Mouse (Mus musculus) left cerebral cortex, postnatal 14 days (tissue): ENCODE measurements at regions not wholly inside any gene's neighbourhood (a gene's known extent, or its start where the extent isn't known, plus 50 kb on each side); places are given as distances from the start of the nearest gene placed in this dataset.

ENCODE experiments used
- DNase-seq, 2 experiments: peaks; one replicate each; pipeline ENCODE4 v3.0.0; 2021 to 2022; ENCODE audit warnings: low spot score in 2 of 2, mixed read lengths in 1 of 2
- intact Hi-C: fragments of 180-260 bp; cut with DNase I; formaldehyde crosslinking; loops from one replicate; pipeline ENCODE4 v1.15.1; 2025

GRCm38 (mm10) chr13:48017649-48018048 lies 243.4 kb upstream of the Id4 start:
- intact Hi-C loops, result no loop called here
- DNase-seq, result no peak

- intact Hi-C loops, result no loop called here
- DNase-seq, result no peak
Observed at GRCm38 (mm10) chr13:48018606-48019005, 242.4 kb upstream of the Id4 start.

- intact Hi-C loops, result no loop called here
- no peak for DNase-seq
Observed at GRCm38 (mm10) chr13:48022958-48023615, 237.9 kb upstream of the Id4 start.

- intact Hi-C loops, result no loop called here
- DNase-seq, result peak; percentile 59 to 77
Observed at GRCm38 (mm10) chr13:48027775-48028489, 233.1 kb upstream of the Id4 start.

GRCm38 (mm10) chr13:48031491-48031890 lies 229.5 kb upstream of the Id4 start:
- intact Hi-C loops, result no loop called here
- DNase-seq, result no peak

GRCm38 (mm10) chr13:48042172-48042571 lies 218.9 kb upstream of the Id4 start:
- DNase-seq, result no peak
- intact Hi-C loops, result no loop called here

GRCm38 (mm10) chr13:48042572-48042971 lies 218.5 kb upstream of the Id4 start:
- intact Hi-C loops, result no loop called here
- DNase-seq, result no peak

GRCm38 (mm10) chr13:48046201-48046750 lies 214.8 kb upstream of the Id4 start:
- no peak for DNase-seq
- intact Hi-C loops, result no loop called here

GRCm38 (mm10) chr13:48049796-48050195 lies 211.2 kb upstream of the Id4 start:
- intact Hi-C loops, result no loop called here
- DNase-seq, result no peak

- peak; percentile 39 to 45 for DNase-seq
- intact Hi-C loops, result no loop called here
Observed at GRCm38 (mm10) chr13:48074630-48075029, 186.4 kb upstream of the Id4 start.

GRCm38 (mm10) chr13:48075315-48075714 lies 185.7 kb upstream of the Id4 start:
- intact Hi-C loops, result no loop called here
- peak; percentile 3 to 7 for DNase-seq

GRCm38 (mm10) chr13:48078214-48078613 lies 182.8 kb upstream of the Id4 start:
- intact Hi-C loops, result no loop called here
- DNase-seq, result no peak

- intact Hi-C loops, result no loop called here
- DNase-seq, result no peak
Observed at GRCm38 (mm10) chr13:48083294-48083693, 177.7 kb upstream of the Id4 start.

GRCm38 (mm10) chr13:48083807-48084206 lies 177.2 kb upstream of the Id4 start:
- intact Hi-C loops, result no loop called here
- DNase-seq, result no peak

GRCm38 (mm10) chr13:48094275-48095035 lies 166.6 kb upstream of the Id4 start:
- no peak for DNase-seq
- intact Hi-C loops, result no loop called here

GRCm38 (mm10) chr13:48102156-48102555 lies 158.9 kb upstream of the Id4 start:
- no peak for DNase-seq
- intact Hi-C loops, result no loop called here

- intact Hi-C loops, result no loop called here
- no peak for DNase-seq
Observed at GRCm38 (mm10) chr13:48102576-48102975, 158.5 kb upstream of the Id4 start.

- DNase-seq, result no peak
- intact Hi-C loops, result no loop called here
Observed at GRCm38 (mm10) chr13:48104766-48105165, 156.3 kb upstream of the Id4 start.

- DNase-seq, result no peak
- intact Hi-C loops, result no loop called here
Observed at GRCm38 (mm10) chr13:48106946-48107345, 154.1 kb upstream of the Id4 start.

GRCm38 (mm10) chr13:48115890-48116289 lies 145.1 kb upstream of the Id4 start:
- DNase-seq, result no peak
- intact Hi-C loops, result no loop called here
